Mouse (Mus musculus): ENCODE data around the gene Akr1b10.

DNA sequence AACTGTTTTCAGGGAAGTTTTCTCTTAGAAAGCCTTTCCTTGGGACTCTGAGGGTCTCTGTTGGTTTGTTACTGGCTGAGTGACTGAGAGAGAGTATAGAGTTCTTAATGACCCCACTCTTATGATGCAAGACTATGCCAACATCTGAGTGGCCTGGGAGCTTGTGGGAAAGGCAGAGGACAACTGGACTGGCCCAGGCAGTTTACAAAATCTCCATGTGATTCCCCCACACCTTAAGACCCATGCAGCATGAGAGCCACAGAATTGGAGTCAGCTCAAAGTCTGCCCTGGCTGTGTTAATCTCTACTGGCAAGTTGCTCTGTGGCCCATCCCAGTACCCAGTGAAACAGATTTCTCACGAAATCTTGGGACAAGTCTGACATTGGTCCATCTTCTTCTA, 28.7 kb downstream of the Akr1b10 start:
- TF ChIP-seq CTCF (IDR thresholded peaks at IDR 0.05; ENCODE audit: control insufficient read depth, insufficient read depth, low read length) (no peak), POLR2A (IDR thresholded peaks at IDR 0.05; ENCODE audit: borderline replicate concordance, control insufficient read depth, low read depth, low read length) (no peak)
